Mouse (Mus musculus) cerebellum, postnatal 14 days (tissue): ENCODE measurements around the gene Ube2k.

ENCODE experiments used
- DNase-seq, 2 experiments: peaks; one replicate each; pipeline ENCODE4 v3.0.0; 2021; ENCODE audit warnings: mixed read lengths in 2 of 2

The Ube2k gene

DNA sequence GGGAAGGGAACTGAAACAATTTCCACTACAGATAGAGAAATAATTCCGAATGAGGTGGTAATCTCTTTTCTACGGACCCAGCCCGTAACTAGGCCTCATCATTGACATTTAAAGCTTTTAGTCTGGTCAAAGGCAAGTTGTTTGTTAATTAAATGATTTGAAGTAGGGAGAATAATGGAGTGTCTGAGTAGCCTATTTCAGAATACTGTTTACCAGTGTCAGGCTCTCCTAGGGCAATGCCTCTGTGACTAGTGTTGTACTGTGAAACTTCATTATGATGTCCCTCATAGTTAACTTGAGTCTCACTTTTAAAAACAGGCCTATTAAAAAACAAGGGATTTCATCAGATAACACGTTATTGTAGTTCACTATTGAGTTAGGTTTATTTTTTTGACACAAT lies 1.1 kb downstream of the Ube2k start:
- DNase-seq = no peak

DNA sequence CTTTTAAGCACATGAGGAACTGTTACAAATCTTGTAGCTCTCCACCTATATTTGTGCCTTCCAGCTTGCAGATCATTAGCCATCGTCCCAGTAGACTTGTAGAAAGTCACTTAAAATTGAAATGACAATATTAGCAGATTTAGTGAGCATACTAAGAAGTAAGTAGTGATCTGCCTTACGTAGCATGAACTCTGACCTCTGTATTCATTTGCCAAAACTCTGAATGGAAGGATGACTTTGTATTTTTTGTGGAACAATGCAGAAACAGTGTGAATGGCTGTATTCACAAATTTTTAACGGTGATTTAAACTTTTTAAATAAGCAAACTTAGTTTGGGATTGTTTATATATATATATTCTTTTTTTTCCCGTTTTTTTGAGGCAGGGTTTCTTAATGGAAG lies 1.8 kb downstream of the Ube2k start:
- no peak for DNase-seq

DNA sequence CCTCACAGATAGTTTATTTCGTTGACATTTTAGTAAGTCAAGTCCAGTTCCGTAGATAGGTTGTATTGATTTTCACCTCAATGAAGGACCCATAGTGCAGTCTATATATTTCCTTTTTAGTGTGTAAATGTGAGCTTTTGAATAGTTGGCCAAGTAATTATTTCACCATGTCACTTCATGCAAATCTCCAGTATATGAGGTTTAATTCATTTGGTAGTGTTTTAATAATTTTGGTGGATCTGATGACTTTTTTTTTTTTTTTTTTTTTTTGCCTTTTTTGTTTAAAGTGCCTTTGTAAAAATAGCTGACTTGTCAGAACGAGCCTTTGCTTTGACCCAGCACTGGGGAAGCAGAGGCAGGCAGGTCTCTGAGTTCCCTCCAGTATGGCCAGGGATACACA lies 2.8 kb downstream of the Ube2k start:
- DNase-seq = no peak

DNA sequence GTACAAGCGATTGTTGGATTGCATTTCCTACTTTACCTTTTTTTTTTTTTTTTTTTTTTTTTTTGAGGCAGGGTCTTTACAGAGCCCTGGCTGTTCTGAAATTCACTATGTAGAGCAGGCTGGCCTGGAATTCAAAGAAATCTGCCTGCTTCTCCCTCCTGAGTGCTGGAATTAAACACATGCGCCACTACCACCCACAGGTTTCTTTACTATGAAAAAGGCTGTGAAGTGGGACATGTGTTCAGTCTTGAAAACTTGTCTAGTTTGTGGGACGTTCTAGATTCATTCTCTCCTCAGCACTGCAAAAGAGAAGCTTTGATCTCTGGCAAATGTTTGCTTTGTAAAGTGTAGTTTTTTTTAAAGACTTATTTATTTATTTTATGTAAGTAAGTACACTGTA lies 4.9 kb downstream of the Ube2k start:
- no peak for DNase-seq

DNA sequence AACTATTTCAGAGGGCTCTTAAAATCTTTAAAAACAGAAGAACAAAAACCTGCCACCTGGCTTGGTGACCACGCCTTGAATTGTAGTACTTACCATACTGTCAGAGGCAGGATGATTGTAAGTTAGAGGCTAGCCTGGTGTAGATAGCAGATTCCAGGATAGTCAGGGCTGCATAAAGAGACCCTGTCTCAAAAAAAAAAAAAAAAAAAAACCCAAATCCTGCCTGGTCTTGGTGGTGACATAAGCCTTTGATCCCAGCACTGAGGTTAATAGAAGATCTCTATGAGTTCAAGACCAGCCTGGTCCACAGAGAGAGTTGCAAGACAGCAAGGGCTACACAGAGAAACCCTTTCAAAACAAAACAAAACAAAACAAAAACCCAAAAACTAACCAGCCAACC lies 6.5 kb downstream of the Ube2k start:
- DNase-seq = no peak

DNA sequence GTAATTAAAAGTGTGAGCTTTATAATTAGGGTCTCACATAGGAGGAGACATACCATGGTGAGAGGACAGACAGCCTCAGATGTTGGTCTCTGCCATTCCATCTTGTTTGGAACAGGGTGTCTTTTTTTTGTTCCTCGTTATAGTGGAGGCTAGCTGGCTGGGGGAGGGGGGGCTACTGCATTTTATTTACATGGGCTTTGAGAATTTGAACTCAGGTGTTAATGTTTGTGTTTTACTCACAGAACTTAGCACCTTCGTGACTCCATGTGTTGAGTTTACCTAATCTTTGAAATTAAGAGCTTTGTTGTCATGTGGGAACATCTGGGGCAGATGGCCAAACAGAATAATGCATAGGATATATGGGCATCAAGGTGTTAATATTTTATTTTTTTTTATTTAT lies 7.6 kb downstream of the Ube2k start:
- no peak for DNase-seq

DNA sequence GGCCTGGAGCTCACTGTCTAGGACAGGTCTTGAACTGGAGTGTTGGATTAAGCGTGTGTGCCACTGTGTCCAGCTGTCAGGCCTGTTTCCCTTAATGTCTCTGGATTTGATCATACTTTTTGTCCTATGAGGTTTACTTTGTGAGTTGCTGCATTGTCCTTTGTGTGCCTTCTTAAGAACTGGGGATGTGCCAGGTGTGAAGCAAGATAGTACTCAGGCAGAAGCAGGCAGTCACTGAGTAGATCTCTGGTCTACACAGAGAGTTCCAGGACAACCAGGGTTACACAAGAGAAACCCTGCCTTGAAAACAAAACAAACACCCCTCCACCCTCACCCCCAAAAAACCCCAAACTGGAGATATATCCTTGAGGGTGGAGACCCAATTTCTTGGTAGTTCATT lies 12.6 kb downstream of the Ube2k start:
- no peak for DNase-seq

DNA sequence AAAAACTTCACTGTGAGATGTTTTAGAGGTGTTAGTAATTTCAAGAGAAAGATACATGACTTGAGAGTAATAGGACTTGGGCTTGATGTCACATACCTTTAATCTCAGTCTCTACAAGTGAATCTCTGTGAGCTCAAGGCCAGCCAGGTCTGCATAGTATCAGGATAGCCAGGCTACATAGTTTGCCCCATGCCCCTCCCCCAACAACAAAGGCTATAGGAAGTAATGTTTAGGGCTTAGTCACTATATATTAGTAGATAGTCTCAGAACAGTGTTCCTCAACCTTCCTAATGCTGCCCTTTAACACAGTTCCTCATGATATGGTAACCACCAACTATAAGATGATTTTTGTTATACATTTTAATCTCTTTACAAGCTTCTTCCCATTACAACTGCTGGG lies 20.1 kb downstream of the Ube2k start:
- DNase-seq = no peak

DNA sequence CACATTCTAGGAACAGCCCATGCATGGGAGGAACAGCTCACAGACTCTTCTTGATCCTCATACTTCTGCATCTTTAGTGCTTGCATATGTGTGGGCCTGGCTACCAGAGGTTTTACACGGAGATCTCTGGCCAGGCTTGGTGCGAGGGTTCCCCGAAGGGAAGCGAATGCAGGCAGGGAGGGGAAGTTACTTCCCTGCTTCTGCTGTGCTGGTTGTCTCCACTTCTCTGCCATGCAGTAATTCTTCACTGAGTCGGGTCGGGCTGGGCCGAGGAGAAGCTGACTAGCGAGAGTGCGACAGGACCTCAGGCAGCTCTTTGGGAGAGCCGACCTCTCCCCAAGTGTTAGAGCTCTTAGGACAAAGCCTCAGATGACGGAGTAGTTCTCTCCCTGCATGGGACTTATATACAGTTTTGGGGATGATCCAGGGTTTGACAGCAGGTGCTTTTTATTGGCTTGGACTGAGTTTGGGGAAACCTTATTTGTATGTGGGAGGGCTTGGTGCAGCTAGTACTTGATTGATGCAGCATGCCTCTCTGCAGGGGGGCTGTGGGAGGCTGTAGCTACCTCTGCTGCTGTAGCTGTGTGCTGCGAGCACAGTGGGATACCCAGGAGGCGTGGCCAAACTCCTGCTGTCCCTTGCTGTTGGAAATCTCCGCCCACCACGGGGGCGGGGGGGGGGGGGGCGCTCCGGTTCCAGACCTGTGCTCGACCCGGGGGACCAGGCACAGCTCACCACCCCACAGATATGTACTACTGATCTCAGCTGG lies 24.3 kb downstream of the Ube2k start:
- peak; percentile 30 to 31 for DNase-seq

DNA sequence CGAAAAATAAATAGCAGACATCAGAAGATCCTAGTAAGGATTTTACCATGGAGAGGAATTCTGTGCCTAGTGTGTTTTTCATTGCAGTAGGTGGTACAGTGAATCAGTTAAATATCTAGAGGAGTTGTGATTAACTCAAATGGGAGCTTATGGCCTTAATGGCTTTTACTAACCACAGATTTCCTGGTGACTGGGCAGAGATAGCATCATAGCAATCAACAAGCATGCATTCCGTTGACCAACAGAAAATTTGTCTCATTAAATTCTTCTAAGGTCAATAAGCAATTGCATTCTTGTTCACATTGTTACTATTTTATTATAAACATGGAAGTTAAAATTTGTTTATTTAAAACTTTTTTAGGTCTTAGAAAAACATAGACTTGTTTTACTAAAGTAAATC lies 28.5 kb downstream of the Ube2k start:
- no peak for DNase-seq

DNA sequence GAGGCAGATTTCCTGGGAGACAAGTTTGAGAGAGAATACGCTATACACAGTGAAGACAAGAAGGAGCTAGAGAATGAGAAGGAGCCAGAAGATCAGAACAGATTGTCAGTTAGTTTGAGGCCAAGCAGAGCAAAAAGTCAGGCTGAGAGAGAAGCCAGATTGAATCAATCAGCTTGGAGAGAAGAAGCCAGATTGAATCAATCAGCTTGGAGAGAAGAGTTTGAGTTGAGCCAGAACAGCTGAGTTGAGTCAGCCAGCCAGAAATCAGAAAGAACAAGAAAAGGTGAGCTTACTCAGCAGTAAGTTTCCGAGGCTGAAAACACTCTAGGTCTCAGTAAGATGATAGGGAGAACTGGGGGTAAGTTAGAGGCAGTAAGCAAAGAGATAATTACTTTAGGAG lies 37.8 kb downstream of the Ube2k start:
- DNase-seq = no peak

DNA sequence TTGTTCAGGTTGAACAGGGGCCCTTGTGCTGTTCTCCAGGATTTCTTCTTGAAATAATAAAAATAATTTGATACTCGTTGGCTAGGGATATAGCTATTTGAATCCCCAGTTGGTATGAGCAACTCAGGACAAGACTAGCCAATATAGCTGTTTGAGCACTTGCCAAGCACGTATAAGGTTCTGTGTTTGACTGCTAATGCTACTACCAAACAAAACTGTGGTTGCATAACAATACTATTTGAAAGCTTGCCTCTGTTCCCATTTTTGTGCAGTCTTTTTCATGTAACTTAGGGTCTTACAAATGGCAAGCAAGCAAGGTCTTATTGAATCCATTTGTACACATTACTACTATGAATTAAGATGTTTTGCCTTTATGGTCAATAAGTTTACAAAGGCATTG lies 38.9 kb downstream of the Ube2k start:
- DNase-seq = no peak

DNA sequence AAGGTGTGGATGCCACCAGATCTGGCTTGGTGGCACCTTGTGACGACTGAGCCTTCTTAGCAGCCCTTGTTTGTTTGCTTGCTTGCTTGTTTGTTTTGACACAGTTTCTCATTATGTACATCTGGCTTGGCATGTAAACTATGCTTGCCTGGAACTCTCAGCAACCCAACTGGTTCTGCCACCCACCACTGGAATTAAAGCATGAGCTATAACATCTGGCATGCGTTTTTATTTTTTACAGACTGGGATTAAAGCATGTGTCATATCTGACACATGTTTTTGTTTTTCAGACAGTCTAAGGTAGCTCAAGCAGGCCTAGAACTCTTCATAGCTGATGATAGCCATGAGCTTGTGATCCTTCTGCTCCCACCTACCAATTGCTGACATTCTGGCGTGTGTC lies 41.5 kb downstream of the Ube2k start:
- no peak for DNase-seq

DNA sequence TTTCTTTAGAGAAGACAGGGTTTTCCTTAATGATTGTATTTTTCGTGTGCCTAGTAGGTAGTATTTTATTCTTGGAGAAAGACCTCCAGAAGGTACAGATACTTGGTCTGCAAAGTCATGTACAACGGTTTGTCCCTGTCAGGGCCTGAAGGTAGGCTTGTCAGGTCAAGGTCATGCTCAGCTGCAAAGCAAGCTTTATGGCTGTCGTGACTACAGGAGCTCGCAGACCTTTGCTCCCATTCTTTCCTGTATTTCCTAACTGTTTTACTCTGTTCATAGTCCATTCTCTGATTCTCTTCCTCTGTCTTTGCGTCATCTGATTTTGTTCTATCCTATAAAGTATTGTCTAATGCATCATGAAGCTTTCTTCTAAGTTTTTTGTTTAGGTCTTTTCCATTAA lies 49.3 kb downstream of the Ube2k start:
- no peak for DNase-seq

DNA sequence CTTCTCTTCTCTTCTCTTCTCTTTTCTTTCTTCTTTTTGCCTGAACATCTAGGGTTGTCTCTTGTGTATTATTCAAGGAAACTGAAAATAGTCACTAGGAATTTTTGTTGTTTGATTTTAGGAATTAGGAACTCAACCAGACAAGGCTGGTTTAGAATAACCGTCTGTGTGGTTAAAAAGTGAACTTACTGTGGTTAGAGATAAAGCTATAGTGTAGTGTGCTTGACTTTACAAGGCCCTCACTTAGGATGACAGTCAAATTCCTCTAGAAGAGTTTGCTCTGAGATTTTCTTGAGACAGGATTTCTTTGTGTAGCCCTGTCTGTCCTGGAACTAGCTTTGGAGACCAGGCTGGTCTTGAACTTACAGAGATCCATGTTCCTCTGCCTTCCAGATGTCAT lies 53.2 kb downstream of the Ube2k start:
- no peak for DNase-seq

DNA sequence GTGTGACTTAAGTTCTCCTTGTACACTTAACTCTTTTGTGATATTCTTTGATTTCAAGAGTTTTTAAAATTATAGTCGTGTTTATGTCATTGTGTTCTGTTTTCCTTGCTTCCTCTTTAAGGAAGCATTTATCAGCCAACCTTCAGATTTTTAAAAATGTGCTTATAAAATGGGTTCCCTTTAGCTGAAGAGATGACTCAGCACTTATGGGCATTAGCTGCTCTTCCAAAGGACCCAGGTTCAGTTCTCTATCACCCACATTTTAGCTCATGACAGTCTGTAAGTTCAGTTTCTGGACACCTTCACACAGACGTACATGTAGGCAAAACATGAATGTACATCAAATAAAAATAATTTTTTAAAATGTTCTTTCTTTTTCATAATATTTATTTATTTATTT lies 55.4 kb downstream of the Ube2k start:
- DNase-seq = no peak

DNA sequence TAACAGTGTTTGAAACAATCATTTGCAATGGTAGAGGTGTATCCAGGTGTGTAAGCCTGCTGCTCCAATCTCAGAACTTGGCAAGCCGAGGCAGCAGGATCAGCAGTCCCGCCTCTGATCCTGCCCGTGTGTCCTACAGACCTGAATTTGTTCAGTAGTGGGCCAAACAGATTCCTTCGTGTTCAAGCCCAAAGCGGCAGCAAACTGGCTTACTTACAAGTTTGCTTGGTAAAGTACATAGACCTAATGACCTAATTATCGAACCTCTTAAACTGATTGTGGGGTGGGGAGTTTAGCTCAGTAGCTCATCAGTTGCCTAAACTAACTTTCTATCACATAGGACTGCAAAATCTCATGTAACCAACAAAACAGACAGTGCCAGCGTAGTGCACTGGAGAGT lies 62.6 kb downstream of the Ube2k start:
- DNase-seq = no peak

DNA sequence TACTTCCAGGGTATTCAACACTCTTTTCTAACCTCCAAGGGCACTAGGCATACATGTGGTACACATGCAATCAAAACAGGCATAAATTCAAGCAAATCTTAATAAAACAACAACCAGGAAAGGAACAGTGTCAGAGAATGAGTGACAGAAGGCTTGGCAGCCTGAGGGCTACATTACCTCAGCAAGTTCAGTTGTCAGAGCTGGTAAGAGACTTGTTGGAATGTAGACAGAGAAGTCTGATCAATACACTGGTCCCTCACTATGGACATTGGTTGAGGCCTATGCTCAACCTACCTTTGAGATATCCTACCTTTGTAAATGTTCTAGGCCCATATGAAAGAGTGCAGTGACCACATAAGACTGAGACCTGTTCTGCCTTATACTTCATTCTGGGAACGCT lies 69.8 kb downstream of the Ube2k start:
- no peak for DNase-seq

DNA sequence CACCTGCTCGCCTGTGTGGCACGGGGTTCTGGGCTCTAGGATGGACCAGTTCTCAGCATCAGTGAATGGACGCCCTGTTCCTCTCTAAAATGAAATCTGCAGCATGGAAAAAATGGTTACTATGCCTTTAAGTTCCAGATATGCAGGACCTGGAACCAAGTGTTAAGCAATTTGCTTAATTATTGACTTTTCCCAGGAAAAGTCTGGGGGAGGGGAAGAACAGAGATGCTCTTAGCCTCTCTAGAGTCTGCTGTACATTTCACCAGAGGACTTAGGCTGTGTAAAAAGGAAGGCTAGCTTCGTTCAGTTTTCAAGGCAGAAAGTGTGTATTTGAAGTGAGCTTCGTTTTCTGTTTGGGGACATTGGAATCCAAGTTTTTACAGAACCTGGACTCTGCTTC lies 72.7 kb downstream of the Ube2k start:
- no peak for DNase-seq

DNA sequence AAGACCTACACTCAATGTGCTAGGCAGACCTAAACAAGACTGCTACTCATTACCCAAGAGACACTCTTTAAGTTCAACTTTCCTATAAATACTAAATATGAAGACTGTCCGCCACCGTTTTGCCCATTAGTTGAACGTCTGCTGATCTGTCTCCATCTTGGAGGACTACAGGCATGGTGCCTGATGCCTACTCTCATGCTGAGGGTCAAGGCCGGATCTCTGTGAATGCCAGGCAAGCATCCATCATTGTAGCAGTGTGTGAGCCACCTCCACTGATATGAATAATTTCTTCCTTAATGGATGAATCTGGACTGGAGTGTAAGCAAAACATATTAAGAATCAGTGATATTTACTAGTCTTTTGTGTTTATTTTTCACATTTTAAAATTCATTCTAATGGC lies 73.5 kb downstream of the Ube2k start:
- DNase-seq = no peak

DNA sequence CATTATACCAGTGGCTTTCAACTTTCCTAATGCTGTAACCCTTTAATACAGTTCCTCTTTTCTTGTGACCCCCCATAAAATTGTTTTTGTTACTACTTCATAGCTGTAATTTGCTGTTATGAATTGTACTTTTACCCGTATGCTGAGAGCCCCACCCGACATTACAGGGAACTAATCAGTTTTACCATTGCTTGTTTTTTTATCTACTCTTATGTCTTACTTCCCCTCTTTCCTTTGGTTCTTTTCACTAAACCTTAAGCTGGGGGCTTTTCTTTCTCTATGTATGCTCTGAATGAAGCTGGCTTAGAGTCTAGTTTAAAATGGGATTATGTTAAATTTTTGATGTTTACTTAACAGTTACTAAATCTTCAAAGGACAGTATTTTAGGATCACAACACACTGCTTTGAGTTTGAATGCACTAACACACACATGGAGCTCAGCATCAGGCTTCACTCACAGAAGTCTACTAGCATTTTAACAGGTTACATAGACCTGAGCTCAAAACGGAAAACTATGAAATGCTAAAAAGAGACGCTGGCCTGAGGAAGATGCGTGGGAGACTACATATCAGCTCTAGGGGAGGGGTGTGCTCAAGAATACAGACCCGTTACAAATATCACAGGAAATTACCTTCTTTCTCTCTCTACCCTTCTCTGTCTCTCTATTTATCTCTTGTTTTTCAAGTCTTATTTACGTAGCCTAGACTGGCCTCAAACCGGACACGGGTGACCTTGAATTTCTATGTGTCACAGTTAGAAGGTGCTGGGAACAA lies 76.3 kb downstream of the Ube2k start:
- no peak for DNase-seq

DNA sequence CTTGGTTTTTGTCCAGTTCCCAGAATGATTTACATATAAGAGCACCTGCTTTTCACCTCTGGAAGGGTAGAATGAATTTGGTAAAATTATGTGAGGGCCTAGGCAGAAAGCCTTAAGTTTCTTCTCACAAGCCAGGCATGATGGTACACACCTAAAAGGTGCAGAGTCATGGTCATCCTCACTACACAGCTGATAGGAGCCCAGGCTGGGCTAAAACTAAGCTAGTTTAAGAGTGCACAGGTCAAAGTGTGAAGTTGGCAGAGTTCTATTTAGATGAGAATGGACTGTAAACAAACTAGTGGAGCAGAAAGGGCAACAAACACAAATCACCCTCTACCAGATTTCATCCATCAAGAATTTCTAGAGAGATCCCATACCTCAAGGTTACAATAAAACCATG lies 87.3 kb downstream of the Ube2k start:
- no peak for DNase-seq

DNA sequence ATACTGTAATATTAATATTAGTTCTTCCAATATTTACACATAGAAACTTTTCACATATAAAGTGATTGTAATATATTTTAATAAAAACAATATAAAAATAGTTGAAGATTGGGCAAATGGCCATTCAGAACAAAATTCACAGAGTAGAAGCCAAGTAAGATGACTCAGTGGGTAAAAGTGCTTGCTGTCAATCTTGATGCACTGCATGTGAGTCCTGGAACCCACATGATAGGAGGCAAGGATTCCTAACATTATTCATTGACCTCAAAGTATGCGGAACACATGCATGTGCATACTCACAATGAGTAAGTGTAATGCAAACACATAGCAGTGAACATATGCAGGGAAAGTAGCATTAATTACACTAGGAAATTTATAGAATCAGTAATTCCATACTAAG lies 101.9 kb downstream of the Ube2k start:
- no peak for DNase-seq
